Mouse (Mus musculus): ENCODE results near the gene Adamts14.

The Adamts14 gene

GRCm38 (mm10) chr10:61232858-61233567, 40.2 kb downstream of the Adamts14 start:
- no peak for DNase-seq (ENCODE audit: low read depth)

- no peak for DNase-seq (ENCODE audit: low read depth)
Observed at GRCm38 (mm10) chr10:61231756-61232155, 41.5 kb downstream of the Adamts14 start.

GRCm38 (mm10) chr10:61226784-61227396, 46.3 kb downstream of the Adamts14 start:
- DNase-seq (ENCODE audit: low read depth) = no peak

- DNase-seq (ENCODE audit: low read depth) = no peak
Observed at GRCm38 (mm10) chr10:61225694-61226093, 47.5 kb downstream of the Adamts14 start.

- no peak for DNase-seq (ENCODE audit: low read depth)
Observed at GRCm38 (mm10) chr10:61219318-61219717, 53.9 kb downstream of the Adamts14 start.

GRCm38 (mm10) chr10:61216163-61216562, 57.1 kb downstream of the Adamts14 start:
- no peak for DNase-seq (ENCODE audit: low read depth)

- no peak for DNase-seq (ENCODE audit: low read depth)
Observed at GRCm38 (mm10) chr10:61215658-61216057, 57.6 kb downstream of the Adamts14 start.

- no peak for DNase-seq (ENCODE audit: low read depth)
Observed at GRCm38 (mm10) chr10:61212817-61213216, 60.4 kb downstream of the Adamts14 start.

- DNase-seq (ENCODE audit: low read depth) = peak; percentile 87
Observed at GRCm38 (mm10) chr10:61211743-61212142, 61.5 kb downstream of the Adamts14 start.

- no peak for DNase-seq (ENCODE audit: low read depth)
Observed at GRCm38 (mm10) chr10:61211105-61211504, 62.1 kb downstream of the Adamts14 start.

- DNase-seq (ENCODE audit: low read depth) = no peak
Observed at GRCm38 (mm10) chr10:61208114-61208684, 65.0 kb downstream of the Adamts14 start.

- DNase-seq (ENCODE audit: low read depth) = no peak
Observed at GRCm38 (mm10) chr10:61203930-61204329, 69.3 kb downstream of the Adamts14 start.

- no peak for DNase-seq (ENCODE audit: low read depth)
Observed at GRCm38 (mm10) chr10:61201596-61202318, 71.5 kb downstream of the Adamts14 start.

- no peak for DNase-seq (ENCODE audit: low read depth)
Observed at GRCm38 (mm10) chr10:61200998-61201397, 72.2 kb downstream of the Adamts14 start.

- no peak for DNase-seq (ENCODE audit: low read depth)
Observed at GRCm38 (mm10) chr10:61200232-61200820, 72.9 kb downstream of the Adamts14 start.

GRCm38 (mm10) chr10:61199566-61200213, 73.5 kb downstream of the Adamts14 start:
- peak; percentile 94 for DNase-seq (ENCODE audit: low read depth)

GRCm38 (mm10) chr10:61195718-61196291, 77.4 kb downstream of the Adamts14 start:
- DNase-seq (ENCODE audit: low read depth) = no peak

- DNase-seq (ENCODE audit: low read depth) = no peak
Observed at GRCm38 (mm10) chr10:61195216-61195615, 78.0 kb downstream of the Adamts14 start.

- no peak for DNase-seq (ENCODE audit: low read depth)
Observed at GRCm38 (mm10) chr10:61194611-61195010, 78.6 kb downstream of the Adamts14 start.

- DNase-seq (ENCODE audit: low read depth) = no peak
Observed at GRCm38 (mm10) chr10:61188010-61188409, 85.2 kb downstream of the Adamts14 start.

GRCm38 (mm10) chr10:61187001-61187400, 86.2 kb downstream of the Adamts14 start:
- DNase-seq (ENCODE audit: low read depth) = no peak

Measured in NIH3T3 (cell line).